Mouse (Mus musculus) lung, adult 2 months (tissue): ENCODE results near the gene Mafg.

ENCODE experiments used
- CTCF ChIP-seq: fragments of 200-500 bp; IDR thresholded peaks from 2 replicates; pipeline ENCODE4 v1.5.1; 2011; ENCODE audit warnings: mild to moderate bottlenecking, low read length, control low read depth; ENCODE audit not compliant: insufficient read depth
- POLR2A ChIP-seq: fragments of 200-500 bp; IDR thresholded peaks from 2 replicates; pipeline ENCODE4 v1.6.1; 2011; ENCODE audit warnings: low read depth, mild to moderate bottlenecking, control low read depth, low read length, borderline replicate concordance; ENCODE audit errors: extremely low read depth

DNA sequence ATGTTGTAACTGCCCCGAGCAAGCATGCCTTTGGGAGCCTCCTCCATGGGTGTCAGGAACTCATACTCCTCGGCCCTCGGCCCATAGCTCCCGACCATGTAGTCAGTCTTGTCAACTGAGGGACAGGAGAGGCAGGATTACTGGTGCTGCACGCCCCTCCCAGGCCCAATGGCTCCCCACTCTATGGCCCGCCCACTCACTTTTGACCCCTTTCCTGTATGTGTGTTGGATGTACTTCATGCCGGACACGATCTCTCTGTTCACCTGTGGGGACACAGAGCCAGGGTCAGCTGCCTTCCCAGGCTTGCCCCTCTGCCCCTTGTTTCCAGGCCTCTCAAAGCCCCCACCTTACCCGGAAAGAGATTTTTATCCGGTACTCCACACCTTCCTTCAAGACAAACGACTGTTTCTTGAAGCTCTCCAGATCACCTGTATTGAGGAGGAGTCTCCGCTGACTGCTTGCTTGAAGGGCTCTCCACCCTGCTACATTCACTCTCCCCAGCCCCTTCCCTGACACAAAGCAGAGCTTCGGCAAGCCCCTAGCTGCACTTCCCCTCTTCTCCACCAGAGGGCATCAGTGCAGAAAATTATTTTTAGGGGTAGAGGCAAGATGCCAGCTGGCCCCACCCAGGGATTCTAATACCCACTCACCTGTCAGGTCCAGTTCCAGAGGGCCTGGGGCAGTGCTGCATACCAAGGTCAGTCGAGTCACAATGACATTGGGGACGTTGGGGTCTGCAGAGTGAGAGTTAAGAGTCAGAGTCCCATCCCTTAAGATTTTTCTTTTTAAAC, 53.9 kb downstream of the Mafg start:
- TF ChIP-seq CTCF (peak; percentile 75), POLR2A (no peak)
